17 mouse cellular contexts compared by ENCODE assay signal in genomic region chr6:148627090-148627605, GRCm38 (mm10).
"Had no signal": no experiment of that assay in that cellular context is flagged by ENCODE, and none has a peak within 500 bp of the region (broad histone marks: within the 10 kb centered on the region; RNA-seq: fewer than 3 reads in every experiment).

No protein-coding gene starts in this region.

- H3K9ac ChIP-seq: limb, embryonic 13.5 days; liver, embryonic 15.5 days; midbrain, embryonic 15.5 days; neural tube, embryonic 12.5 days had no signal

- H3K27ac ChIP-seq: limb, embryonic 13.5 days; liver, embryonic 15.5 days; midbrain, embryonic 15.5 days; neural tube, embryonic 12.5 days had no signal

- H3K9me3 ChIP-seq: limb, embryonic 13.5 days; liver, embryonic 15.5 days; megakaryocyte, embryonic 14.5 days; midbrain, embryonic 15.5 days; neural tube, embryonic 12.5 days had no signal

- ATAC-seq: lung, postnatal 0 days; midbrain, embryonic 15.5 days had no signal

- H3K36me3 ChIP-seq: limb, embryonic 13.5 days; liver, embryonic 15.5 days; midbrain, embryonic 15.5 days; neural tube, embryonic 12.5 days had no signal

- H3K4me2 ChIP-seq: limb, embryonic 13.5 days; liver, embryonic 11.5 days; liver, embryonic 15.5 days; midbrain, embryonic 11.5 days; midbrain, embryonic 15.5 days; neural tube, embryonic 12.5 days had no signal

- H3K4me3 ChIP-seq: limb, embryonic 13.5 days; liver, embryonic 15.5 days; megakaryocyte, embryonic 14.5 days; midbrain, embryonic 15.5 days; neural tube, embryonic 12.5 days had no signal

- H3K4me1 ChIP-seq: megakaryocyte, embryonic 14.5 days; midbrain, embryonic 15.5 days; neural tube, embryonic 12.5 days had no signal

- DNase-seq: kidney, adult 18-20 months; kidney, postnatal 25 days; layer of hippocampus, adult 9-11 months; layer of hippocampus, postnatal 36 days; lung, adult 2 months; lung, postnatal 36 days; right cerebral cortex, postnatal 14 days; thymus, adult 18-20 months; thymus, postnatal 14 days had no signal

- H3K27me3 ChIP-seq: limb, embryonic 13.5 days; liver, embryonic 15.5 days; megakaryocyte, embryonic 14.5 days; midbrain, embryonic 15.5 days; neural tube, embryonic 12.5 days had no signal
